Mouse (Mus musculus) embryo, embryonic 10 days (tissue): ENCODE data around the gene Elk4.
A peak's percentile ranks its signal among the peaks of the same experiment; 100 is the strongest.

Experiments
- DNase-seq: peaks from one replicate; pipeline ENCODE4 v3.0.0-alpha.2; 2015; ENCODE audit warnings: low spot score

Gene Elk4

GRCm38 (mm10) chr1:132067261-132068255 lies 60.2 kb downstream of the Elk4 start, which contains the start of gene Mfsd4a:
Gene Mfsd4a, minus strand, starts transcription at chr1:132068062.
- DNase-seq, result peak; percentile 64

GRCm38 (mm10) chr1:132069436-132069835 lies 62.0 kb downstream of the Elk4 start:
- DNase-seq, result no peak

- no peak for DNase-seq
Observed at GRCm38 (mm10) chr1:132070659-132071058, 63.3 kb downstream of the Elk4 start.

GRCm38 (mm10) chr1:132075576-132075975 lies 68.2 kb downstream of the Elk4 start:
- no peak for DNase-seq

GRCm38 (mm10) chr1:132078413-132078812 lies 71.0 kb downstream of the Elk4 start:
- no peak for DNase-seq
